Mouse (Mus musculus) CD8-positive naive resting alpha-beta T cell, adult 2 months (primary cell): ENCODE measurements at regions not wholly inside any gene's neighbourhood (a gene's known extent, or its start where the extent isn't known, plus 50 kb on each side); places are given as distances from the start of the nearest gene placed in this dataset.
A peak's percentile ranks its signal among the peaks of the same experiment; 100 is the strongest.

ENCODE experiments used
- DNase-seq, 2 experiments: peaks; one replicate each; pipeline ENCODE4 v3.0.0; 2022; ENCODE audit warnings: low read depth in 2 of 2, low spot score in 2 of 2

- no peak for DNase-seq
Measured at GRCm38 (mm10) chrX:167098914-167099313, 110.2 kb downstream of the Tmsb4x start.

GRCm38 (mm10) chrX:167091841-167092240, 117.3 kb downstream of the Tmsb4x start:
- peak; percentile 50 to 52 for DNase-seq

GRCm38 (mm10) chrX:167088930-167089329, 120.2 kb downstream of the Tmsb4x start:
- peak; percentile 11 to 39 for DNase-seq

GRCm38 (mm10) chrX:167088438-167088837, 120.7 kb downstream of the Tmsb4x start:
- DNase-seq, result no peak

- DNase-seq, result no peak
Measured at GRCm38 (mm10) chrX:167080821-167081220, 128.3 kb downstream of the Tmsb4x start.

GRCm38 (mm10) chrX:167069075-167069474, 140.0 kb downstream of the Tmsb4x start:
- no peak for DNase-seq

- no peak for DNase-seq
Measured at GRCm38 (mm10) chrX:167067918-167068317, 141.2 kb downstream of the Tmsb4x start.

GRCm38 (mm10) chrX:167063881-167064280, 145.2 kb downstream of the Tmsb4x start:
- peak; percentile 29 to 37 for DNase-seq

GRCm38 (mm10) chrX:167052456-167052855, 156.7 kb downstream of the Tmsb4x start:
- no peak for DNase-seq

GRCm38 (mm10) chrX:167050066-167050465, 159.0 kb downstream of the Tmsb4x start:
- no peak for DNase-seq

- DNase-seq, result no peak
Measured at GRCm38 (mm10) chrX:167049191-167049968, 159.7 kb downstream of the Tmsb4x start.

- no peak for DNase-seq
Measured at GRCm38 (mm10) chrX:167037971-167038370, 171.1 kb downstream of the Tmsb4x start.

- DNase-seq, result no peak
Measured at GRCm38 (mm10) chrX:167036355-167036754, 172.8 kb downstream of the Tmsb4x start.

GRCm38 (mm10) chrX:167035639-167036038, 173.5 kb downstream of the Tmsb4x start:
- no peak for DNase-seq

GRCm38 (mm10) chrX:167033091-167033490, 176.0 kb downstream of the Tmsb4x start:
- no peak for DNase-seq

- DNase-seq, result no peak
Measured at GRCm38 (mm10) chrX:167032586-167032985, 176.5 kb downstream of the Tmsb4x start.

- no peak for DNase-seq
Measured at GRCm38 (mm10) chrX:167031543-167031942, 177.6 kb downstream of the Tmsb4x start.

GRCm38 (mm10) chrX:167015602-167016001, 193.5 kb downstream of the Tmsb4x start:
- DNase-seq, result no peak

GRCm38 (mm10) chrX:167014322-167014721, 194.8 kb downstream of the Tmsb4x start:
- no peak for DNase-seq

GRCm38 (mm10) chrX:167012891-167013290, 196.2 kb downstream of the Tmsb4x start:
- DNase-seq, result no peak

GRCm38 (mm10) chrX:167011977-167012542, 197.1 kb downstream of the Tmsb4x start:
- DNase-seq, result no peak

GRCm38 (mm10) chrX:166995855-166996254, 213.3 kb downstream of the Tmsb4x start:
- DNase-seq, result no peak

GRCm38 (mm10) chrX:166981003-166981402, 228.1 kb downstream of the Tmsb4x start:
- DNase-seq, result no peak
